Mouse (Mus musculus) heart, adult 10 weeks (tissue): ENCODE measurements around the gene Ncor1. TPM values are rescaled to one million over a fixed set of nuclear protein-coding genes. Genes with fewer than 3 reads are reported as not detected.

ENCODE experiments used
- polyA plus RNA-seq: library from polyadenylated mRNA; stranded (reverse); fragments of 350-450 nt; fragmentation: Illumina TruSeq; extraction: RNeasy Lipid Tissue Mini Kit (QIAGEN cat#74804); gene quantifications from one replicate; pipeline ENCODE4 v1.2.3, GENCODE M21; 2014; ENCODE audit warnings: low read depth, low replicate concordance

The Ncor1 gene
- polyA plus RNA-seq, result 82.6 TPM

DNA sequence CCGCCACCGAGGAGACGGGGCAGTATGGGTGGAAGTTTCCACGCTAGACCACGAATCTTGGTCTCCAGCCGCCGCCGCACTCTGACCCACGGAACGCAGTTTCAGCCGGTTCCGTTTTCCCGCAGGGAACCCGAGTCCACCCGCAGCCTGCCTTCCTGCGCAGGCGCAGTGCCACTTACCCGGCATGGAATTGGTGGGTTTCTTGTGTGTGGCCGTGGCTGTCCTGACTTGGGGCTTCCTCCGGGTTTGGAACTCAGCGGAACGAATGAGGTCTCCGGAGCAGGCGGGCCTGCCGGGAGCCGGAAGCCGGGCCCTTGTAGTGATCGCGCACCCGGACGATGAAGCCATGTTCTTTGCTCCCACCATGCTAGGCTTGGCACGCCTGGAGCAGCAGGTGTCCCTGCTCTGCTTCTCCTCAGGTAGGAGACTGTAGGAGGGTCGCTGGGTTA is at the start of gene Ncor1, which contains the start of gene Pigl:
Gene Ncor1 (minus strand): TSS at position 266 of the 449 bp plus-strand sequence.
Gene Pigl (plus strand): TSS at position 185 of the 449 bp plus-strand sequence.

DNA sequence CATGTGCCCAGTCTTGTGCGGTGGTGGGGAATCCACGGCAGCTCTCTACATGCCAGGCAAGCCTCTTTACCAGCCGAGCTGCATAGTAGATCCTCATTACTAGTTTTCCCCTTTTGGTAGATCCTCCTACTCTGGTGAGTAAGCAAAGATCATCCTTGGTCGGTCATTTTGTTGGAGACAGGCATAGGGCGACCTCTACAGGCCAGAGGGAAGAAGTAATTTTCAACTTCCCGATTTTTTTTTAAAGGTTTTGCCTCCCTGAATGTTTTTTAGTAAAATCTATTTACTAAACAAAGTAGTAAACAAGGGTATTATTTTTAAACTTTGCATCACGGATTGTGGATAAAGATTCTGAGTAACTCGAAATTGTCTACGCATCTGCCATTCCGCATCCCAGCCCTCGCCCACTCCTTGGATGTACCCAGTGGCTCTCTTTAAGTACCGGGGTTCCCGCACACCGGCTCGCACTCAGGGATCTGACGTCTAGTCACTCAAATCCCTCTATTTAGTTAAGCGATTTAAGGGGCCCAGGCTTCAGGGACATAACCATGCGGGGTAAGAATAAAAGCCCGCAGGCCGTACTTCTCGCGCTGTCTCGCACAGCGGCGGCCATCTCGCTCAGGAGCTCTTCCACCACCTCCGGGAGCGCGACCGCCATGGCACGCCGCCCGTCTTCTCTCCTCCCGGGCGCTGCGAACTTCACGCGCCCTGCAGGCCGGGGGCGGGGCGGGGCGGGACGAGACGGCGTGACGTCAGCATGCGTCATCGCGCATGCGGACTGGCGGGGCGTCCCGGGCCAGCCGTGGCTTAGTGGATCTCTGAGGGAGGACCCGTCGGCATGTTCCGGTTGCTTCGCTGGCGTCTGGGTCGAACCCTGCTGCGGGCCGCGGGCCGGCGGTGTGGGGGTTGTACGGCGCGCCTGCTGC is 177.4 kb downstream of the Ncor1 start, which contains the start of the genes Zswim7 and Ttc19:
Gene Zswim7 (minus strand): TSS at position 701 of the 926 bp plus-strand sequence.
Gene Ttc19 (plus strand): TSS at position 799 of the 926 bp plus-strand sequence.

Other genes with a start within 250 kb of the Ncor1 start
- 0.73 TPM for gene Adora2b, start 209.6 kb downstream of the Ncor1 start, polyA plus RNA-seq
- 29.4 TPM for gene Zswim7, start 177.2 kb downstream of the Ncor1 start, polyA plus RNA-seq
- gene Ttc19, start 177.1 kb downstream of the Ncor1 start, polyA plus RNA-seq, result 38.9 TPM
- 4.8 TPM for gene Pigl, start 81 bp downstream of the Ncor1 start, polyA plus RNA-seq
- gene Cenpv, start 80.7 kb upstream of the Ncor1 start, polyA plus RNA-seq, result 28.9 TPM
- 981 TPM for gene Ubb, start 92.6 kb upstream of the Ncor1 start, polyA plus RNA-seq
- 4.1 TPM for gene Trpv2, start 115.9 kb upstream of the Ncor1 start, polyA plus RNA-seq
- 6.5 TPM for gene Lrrc75a, start 190.0 kb upstream of the Ncor1 start, polyA plus RNA-seq
- gene Mmgt2, start 190.1 kb upstream of the Ncor1 start, polyA plus RNA-seq, result 17.9 TPM